Mouse (Mus musculus): ENCODE data around the gene Trpv5.

Gene Trpv5

GRCm38 (mm10) chr6:41641173-41641866 is 39.2 kb downstream of the Trpv5 start:
- no peak for DNase-seq (ENCODE audit: low read depth, low spot score)

GRCm38 (mm10) chr6:41640449-41640848 is 40.1 kb downstream of the Trpv5 start:
- no peak for DNase-seq (ENCODE audit: low read depth, low spot score)

GRCm38 (mm10) chr6:41637927-41638506 is 42.6 kb downstream of the Trpv5 start:
- no peak for DNase-seq (ENCODE audit: low read depth, low spot score)

GRCm38 (mm10) chr6:41637393-41637792 is 43.2 kb downstream of the Trpv5 start:
- DNase-seq (ENCODE audit: low read depth, low spot score) = no peak

- DNase-seq (ENCODE audit: low read depth, low spot score) = no peak
These were observed 44.4 kb downstream of the Trpv5 start, which contains the start of gene Trpv6 for GRCm38 (mm10) chr6:41636178-41636577. Gene Trpv6, minus strand, starts transcription at chr6:41636405.

- DNase-seq (ENCODE audit: low read depth, low spot score) = no peak
These were observed 45.4 kb downstream of the Trpv5 start for GRCm38 (mm10) chr6:41635211-41635610.

- DNase-seq (ENCODE audit: low read depth, low spot score) = no peak
These were observed 49.0 kb downstream of the Trpv5 start for GRCm38 (mm10) chr6:41631549-41631948.

GRCm38 (mm10) chr6:41630791-41631190 is 49.8 kb downstream of the Trpv5 start:
- DNase-seq (ENCODE audit: low read depth, low spot score) = no peak

- no peak for DNase-seq (ENCODE audit: low read depth, low spot score)
These were observed 52.4 kb downstream of the Trpv5 start for GRCm38 (mm10) chr6:41628180-41628579.

- DNase-seq (ENCODE audit: low read depth, low spot score) = no peak
These were observed 57.9 kb downstream of the Trpv5 start for GRCm38 (mm10) chr6:41622661-41623060.

- no peak for DNase-seq (ENCODE audit: low read depth, low spot score)
These were observed 59.2 kb downstream of the Trpv5 start for GRCm38 (mm10) chr6:41621241-41621990.

GRCm38 (mm10) chr6:41620173-41620798 is 60.3 kb downstream of the Trpv5 start:
- DNase-seq (ENCODE audit: low read depth, low spot score) = no peak

- DNase-seq (ENCODE audit: low read depth, low spot score) = no peak
These were observed 72.9 kb downstream of the Trpv5 start for GRCm38 (mm10) chr6:41607637-41608036.

GRCm38 (mm10) chr6:41606214-41606613 is 74.4 kb downstream of the Trpv5 start:
- DNase-seq (ENCODE audit: low read depth, low spot score) = no peak

- DNase-seq (ENCODE audit: low read depth, low spot score) = no peak
These were observed 74.8 kb downstream of the Trpv5 start for GRCm38 (mm10) chr6:41605794-41606104.

- DNase-seq (ENCODE audit: low read depth, low spot score) = peak; percentile 75
These were observed 75.3 kb downstream of the Trpv5 start, which contains the start of gene Ephb6 for GRCm38 (mm10) chr6:41605061-41605793. Gene Ephb6, plus strand, starts transcription at chr6:41605482.

GRCm38 (mm10) chr6:41604401-41605050 is 76.0 kb downstream of the Trpv5 start:
- peak; percentile 53 for DNase-seq (ENCODE audit: low read depth, low spot score)
